Mouse (Mus musculus) CD4-positive, CD25-positive, alpha-beta regulatory T cell, adult 2 months (primary cell): ENCODE measurements around the gene Bend6.

ENCODE experiments used
- DNase-seq: peaks from one replicate; pipeline ENCODE4 v3.0.0-alpha.2; 2012; ENCODE audit warnings: low read depth, low spot score

Gene Bend6

GRCm38 (mm10) chr1:33803323-33803722, 104.3 kb downstream of the Bend6 start:
- no peak for DNase-seq
